Mouse (Mus musculus) fibroblast of lung, adult 2 months (primary cell): ENCODE data around the gene Lmx1b.

Experiments used
- DNase-seq: peaks from one replicate; pipeline ENCODE4 v3.0.0-alpha.2; 2011; ENCODE audit warnings: low read depth

Lmx1b gene

GRCm38 (mm10) chr2:33630081-33631021, 10.0 kb downstream of the Lmx1b start:
- no peak for DNase-seq

DNA sequence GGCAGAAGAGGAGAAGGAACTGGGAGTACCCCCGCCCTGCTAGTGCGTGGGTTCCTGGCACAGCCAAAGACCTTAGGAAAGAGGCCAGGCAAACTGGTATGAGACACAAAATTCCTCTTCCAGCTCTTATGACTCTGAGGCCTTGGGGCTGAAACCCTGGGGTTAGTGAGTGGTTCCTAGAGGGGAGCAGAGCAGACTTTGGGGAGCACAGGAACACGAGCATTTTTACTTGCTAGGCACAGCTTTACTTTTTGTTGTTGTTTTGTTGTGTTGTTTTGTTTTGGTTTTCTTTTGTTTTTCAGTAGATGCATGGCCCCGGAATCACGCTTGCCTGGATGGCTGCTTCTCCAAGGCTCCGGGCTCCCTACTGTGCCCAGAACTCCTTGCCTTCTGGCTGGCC, 10.7 kb downstream of the Lmx1b start:
- no peak for DNase-seq

DNA sequence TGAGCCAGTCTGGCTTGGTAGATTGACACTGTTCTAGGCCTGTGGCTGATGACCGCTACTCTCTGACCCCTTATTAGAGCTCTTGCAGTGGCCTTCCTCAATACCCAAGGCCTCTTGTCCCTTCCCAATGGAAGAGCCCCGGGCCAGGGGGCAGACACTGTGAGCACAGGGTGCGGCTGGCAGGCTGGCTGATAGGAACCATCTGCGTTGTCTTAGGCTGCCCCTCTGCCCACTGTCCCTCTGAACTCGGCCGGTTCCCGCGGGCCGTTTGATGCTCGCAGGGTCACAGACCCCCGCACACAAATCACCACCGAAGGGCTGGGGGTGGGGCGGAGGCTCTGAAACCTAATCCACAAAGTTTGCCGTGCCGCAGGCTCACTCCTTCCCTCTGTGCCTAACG, 11.5 kb downstream of the Lmx1b start:
- DNase-seq: no peak

DNA sequence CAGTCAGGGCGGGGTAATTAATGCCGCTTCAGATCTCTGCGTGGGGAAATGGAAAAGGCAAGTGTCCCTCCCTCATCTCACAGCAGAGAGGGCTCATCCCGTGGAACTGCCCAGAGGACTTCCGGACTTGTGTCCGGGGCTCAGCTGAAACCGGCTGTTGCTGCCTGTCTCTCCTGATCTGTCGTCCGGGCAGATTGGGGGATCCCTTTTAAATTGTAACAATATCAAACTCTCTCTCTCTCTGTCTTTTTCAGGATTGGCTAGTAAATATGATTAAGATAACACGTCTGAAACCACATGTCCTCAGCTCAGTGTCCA, 13.3 kb downstream of the Lmx1b start:
- no peak for DNase-seq

GRCm38 (mm10) chr2:33626262-33627057, 13.9 kb downstream of the Lmx1b start:
- no peak for DNase-seq

- no peak for DNase-seq
These were observed 22.6 kb downstream of the Lmx1b start for GRCm38 (mm10) chr2:33617670-33618069.

DNA sequence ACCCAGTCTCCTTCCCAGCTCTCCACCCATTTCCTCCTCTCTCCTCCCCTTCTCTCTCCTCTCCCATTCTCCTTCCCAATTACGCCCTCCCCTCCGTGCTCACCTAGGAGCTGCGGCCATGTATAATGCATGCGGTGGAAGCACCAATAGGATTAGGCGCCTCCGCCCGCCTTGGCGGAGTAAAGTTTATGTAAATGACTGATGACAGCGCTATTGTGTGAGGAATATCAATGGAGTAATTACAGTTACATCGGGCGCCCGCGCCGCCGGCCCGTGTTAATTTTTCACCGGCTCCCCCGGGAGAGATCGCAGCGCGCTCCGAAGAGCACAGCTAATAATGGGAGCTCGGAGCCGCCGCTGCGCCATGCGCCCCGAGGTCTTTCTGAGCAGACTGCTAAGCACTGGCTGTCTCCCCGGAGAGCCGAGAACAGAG, 23.9 kb downstream of the Lmx1b start:
- no peak for DNase-seq

GRCm38 (mm10) chr2:33615843-33616344, 24.4 kb downstream of the Lmx1b start:
- no peak for DNase-seq

DNA sequence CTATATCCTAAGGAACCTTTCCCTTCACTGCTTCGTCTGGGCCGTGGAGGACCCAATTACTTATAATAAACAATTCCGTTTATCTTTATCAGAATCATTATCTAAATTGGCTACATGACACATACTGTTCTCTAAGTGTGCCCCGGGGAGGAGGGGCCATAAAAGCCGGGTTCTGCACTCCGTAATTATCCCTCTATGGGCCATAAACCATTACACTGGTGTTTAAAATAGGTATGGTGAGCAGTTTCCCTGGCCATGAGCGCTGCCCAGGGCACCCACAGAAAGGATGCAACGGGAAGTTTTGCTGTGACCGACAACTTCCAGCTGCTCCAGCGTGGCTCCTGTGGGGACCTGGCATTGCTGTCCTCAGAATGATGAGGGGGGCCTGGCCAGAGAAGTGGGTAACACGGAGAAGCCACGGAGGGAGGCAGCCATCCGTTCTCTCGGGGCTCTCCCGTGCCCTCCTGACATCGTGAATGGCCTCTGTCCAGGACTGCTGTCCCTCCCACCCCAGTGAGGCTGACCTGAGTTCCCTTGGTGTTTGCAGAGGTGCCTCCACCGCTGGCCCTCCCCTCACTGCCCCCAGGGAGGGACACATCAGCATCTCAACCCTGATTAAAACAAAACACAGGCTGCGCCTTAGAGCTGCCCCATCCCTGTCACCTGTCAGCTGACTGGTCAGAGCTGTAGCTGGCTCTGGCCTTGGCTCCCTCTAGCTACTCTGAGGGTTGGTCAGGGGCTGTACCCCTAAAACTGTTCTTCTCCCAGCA, 34.6 kb downstream of the Lmx1b start:
- DNase-seq: no peak

DNA sequence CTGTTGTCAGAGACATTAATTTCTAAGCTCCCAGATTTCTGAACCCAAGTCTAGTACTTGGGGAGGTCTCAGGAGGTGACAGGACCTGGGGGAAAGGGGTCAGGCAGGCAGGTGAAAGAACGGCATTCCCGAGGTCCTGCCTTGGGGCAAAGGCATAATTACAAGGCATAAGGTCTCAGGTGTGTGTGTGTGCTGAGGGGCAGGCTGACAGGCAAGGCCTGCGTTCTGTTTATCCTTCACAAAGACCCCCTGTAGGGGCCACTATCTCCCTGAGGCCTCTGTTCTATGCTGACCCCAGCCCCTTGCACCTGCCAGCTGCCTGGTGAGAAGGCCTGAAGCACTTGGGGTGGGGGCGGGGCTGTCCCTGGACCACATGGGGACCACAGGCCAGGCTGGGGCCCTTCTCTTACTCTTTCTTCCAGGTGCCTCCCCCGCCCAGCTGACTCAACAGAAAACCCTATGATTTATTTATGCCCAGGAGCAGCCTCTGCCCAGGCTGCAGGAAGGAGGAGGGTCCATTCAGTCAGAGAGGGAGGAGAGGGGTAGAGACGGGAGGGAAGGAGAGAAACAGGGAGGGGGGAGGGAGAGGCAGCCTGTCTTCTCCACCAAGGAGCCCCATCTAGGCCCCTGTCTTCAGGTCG, 35.3 kb downstream of the Lmx1b start:
- DNase-seq: no peak

- no peak for DNase-seq
These were observed 39.8 kb downstream of the Lmx1b start for GRCm38 (mm10) chr2:33600520-33600919.

DNA sequence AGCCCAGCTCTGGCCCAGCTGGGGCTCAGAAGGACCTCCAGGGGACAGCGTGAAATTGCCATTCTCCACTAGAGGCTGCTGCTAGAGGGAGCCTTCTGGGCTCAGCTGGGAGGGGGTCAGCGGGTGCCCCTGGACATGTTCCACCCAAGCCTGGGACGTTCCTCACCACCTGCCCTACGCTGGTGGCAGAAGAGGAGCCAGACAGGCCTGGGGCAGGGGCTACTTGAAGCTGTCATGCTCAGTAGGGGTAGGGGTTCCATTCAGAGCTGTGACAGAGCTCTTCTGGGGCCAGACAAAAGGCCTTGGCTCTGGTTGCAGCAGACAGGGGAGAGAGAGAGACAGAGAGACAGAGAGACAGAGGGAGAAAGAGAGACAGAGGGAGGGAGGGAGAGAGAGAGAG, 42.9 kb downstream of the Lmx1b start:
- no peak for DNase-seq

DNA sequence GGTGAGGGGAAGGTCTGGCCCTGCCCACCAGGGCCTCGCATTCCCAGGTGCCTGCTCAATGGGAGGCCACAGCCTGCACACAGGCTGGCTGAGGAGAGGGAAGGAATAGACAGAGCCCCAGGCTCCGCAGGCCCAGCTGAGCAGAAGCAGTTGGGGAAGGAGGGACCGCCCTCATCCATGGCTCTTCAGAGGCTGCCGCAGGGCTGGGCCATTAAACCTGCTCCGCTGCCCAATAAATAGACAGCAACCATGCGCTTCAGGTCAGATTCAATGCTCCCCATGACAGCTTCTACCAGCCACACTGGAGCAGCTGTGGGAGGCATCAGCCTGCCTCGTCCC, 45.3 kb downstream of the Lmx1b start:
- DNase-seq: no peak

DNA sequence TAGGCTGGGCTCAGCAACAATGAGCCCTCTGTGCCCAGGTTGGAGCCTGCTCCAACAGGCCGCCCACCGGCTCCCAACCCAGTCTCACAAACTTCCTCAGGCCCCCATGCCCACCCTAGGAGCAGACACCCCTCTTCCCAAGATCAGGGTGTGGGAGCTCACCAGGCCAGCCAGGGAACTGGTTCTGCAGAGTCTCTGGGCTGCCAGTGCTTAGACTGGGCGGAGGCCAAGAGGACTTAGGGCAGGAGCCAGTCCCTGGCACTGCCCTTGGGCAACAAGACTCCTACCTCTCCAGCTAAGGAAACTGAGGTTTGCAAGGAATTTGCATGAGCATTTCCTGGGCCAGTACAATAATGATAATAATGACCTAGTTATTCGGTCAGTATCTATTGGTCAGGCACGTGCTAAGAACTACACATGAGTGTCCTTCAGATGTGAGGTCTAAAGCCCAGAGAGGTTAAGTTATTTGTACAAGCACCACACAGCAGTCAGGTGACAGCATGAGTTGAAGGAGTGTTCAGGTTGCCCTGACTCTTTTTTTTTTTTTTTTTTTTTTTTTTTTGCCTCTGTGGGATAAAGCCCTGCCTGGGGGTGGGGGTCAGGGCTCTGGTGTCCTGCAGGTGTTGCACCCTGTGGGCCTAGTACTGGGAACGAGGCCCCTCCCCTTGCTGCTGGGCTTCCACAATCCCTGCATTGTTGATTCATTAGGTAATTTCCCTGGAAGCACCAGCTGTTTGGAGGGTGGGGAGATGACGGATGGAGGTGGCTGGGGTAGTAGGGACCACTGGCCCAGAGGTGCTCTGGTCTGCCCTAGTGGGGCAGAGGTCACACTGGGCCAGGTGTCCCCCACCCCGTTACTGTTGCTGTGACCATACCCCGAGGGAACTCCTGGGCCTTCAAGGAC, 45.9 kb downstream of the Lmx1b start:
- DNase-seq: no peak

GRCm38 (mm10) chr2:33592931-33593555, 47.3 kb downstream of the Lmx1b start:
- DNase-seq: no peak

- no peak for DNase-seq
These were observed 51.0 kb downstream of the Lmx1b start for GRCm38 (mm10) chr2:33589280-33589679.

GRCm38 (mm10) chr2:33584937-33585910, 55.1 kb downstream of the Lmx1b start:
- no peak for DNase-seq

DNA sequence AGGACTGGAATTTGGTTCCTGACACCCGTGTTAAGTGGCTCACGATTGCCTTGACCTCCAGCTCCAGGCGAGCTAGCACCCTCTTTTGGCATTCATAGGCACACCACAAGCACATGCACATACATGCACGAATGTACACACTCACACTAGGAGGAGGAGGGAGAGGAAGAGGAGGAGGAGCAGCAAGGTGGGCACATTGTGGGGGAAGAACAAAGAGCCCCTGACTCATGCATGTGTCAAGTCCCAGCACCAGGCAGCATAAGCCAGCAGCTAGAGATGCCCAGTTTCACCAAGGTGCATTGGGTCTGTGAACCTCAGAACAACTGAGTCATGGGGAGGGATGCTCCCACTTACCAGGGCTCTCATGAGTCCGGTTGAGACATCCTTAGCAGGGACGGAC, 56.5 kb downstream of the Lmx1b start:
- no peak for DNase-seq

GRCm38 (mm10) chr2:33583317-33583716, 57.0 kb downstream of the Lmx1b start:
- no peak for DNase-seq
